8 mouse cellular contexts compared by ENCODE assay signal in genomic region chr17:35240384-35241304, GRCm38 (mm10). TPM values are rescaled to one million over a fixed set of nuclear protein-coding genes. Genes with fewer than 3 reads are reported as not detected.
DNase-seq lines count a peak whose midpoint lies in the region; ATAC-seq and TF ChIP-seq lines count a peak whose summit lies in the region.

No protein-coding gene starts in this region.

- no peaks in the 10 kb centered on the region for H3K9me3 ChIP-seq in kidney, postnatal 0 days (replicated peaks; ENCODE audit: low read length)
- H3K9me3 ChIP-seq in neural tube, embryonic 14.5 days (ENCODE audit: control insufficient read depth, low read length): no peaks in the 10 kb centered on the region

- no peak for TF ChIP-seq CTCF in thymus, adult 2 months (IDR thresholded peaks at IDR 0.05; ENCODE audit: borderline replicate concordance, control insufficient read depth, extremely low read depth, insufficient read depth, low read length, poor library complexity)
- TF ChIP-seq CTCF in kidney, postnatal 0 days (IDR thresholded peaks at IDR 0.05; ENCODE audit: low read depth): no peak

- peak; percentile 1; the same call in 1 of the 2 replicates for ATAC-seq in kidney, postnatal 0 days (replicated peaks; ENCODE audit: low FRiP score, low read depth)
- ATAC-seq in neural tube, embryonic 14.5 days (ENCODE audit: low read depth): no peak

- peaks cover 30% of the 10 kb centered on the region for H3K4me1 ChIP-seq in thymus, adult 2 months (replicated peaks; ENCODE audit: control insufficient read depth, insufficient read depth, low read length)
- peaks cover 25% of the 10 kb centered on the region for H3K4me1 ChIP-seq in kidney, postnatal 0 days (replicated peaks; ENCODE audit: insufficient read depth, low read length)
- H3K4me1 ChIP-seq in neural tube, embryonic 14.5 days (ENCODE audit: control insufficient read depth, insufficient read depth, low read length): peaks cover 40% of the 10 kb centered on the region

- H3K27me3 ChIP-seq in thymus, adult 2 months (ENCODE audit: control insufficient read depth, insufficient read depth, low read length): no peaks in the 10 kb centered on the region
- H3K27me3 ChIP-seq in kidney, postnatal 0 days (ENCODE audit: insufficient read depth, low read length): no peaks in the 10 kb centered on the region
- H3K27me3 ChIP-seq in neural tube, embryonic 14.5 days (ENCODE audit: control insufficient read depth, insufficient read depth, low read length): no peaks in the 10 kb centered on the region

- H3K4me2 ChIP-seq in kidney, postnatal 0 days (ENCODE audit: low read length): peak overlapping the region; percentile 84
- H3K4me2 ChIP-seq in neural tube, embryonic 14.5 days (ENCODE audit: low read depth, low read length): peak overlapping the region; percentile 56

- peaks cover 26% of the 10 kb centered on the region for H3K36me3 ChIP-seq in thymus, adult 2 months (ENCODE audit: control insufficient read depth, insufficient read depth, low read length)
- H3K36me3 ChIP-seq in kidney, postnatal 0 days (ENCODE audit: insufficient read depth, low read length): peaks cover 14% of the 10 kb centered on the region
- peaks cover 24% of the 10 kb centered on the region for H3K36me3 ChIP-seq in neural tube, embryonic 14.5 days (ENCODE audit: control insufficient read depth, insufficient read depth, low read length)

- DNase-seq in adrenal gland, postnatal 10 days: peak; percentile 58
- DNase-seq in adrenal gland, postnatal 4 days (ENCODE audit: low spot score in 2 of 2): no peak
- DNase-seq in thymus, adult 2 months: no peak
- DNase-seq in thymus, postnatal 10 days (ENCODE audit: low spot score in 2 of 2): no peak
- DNase-seq in kidney, postnatal 0 days (ENCODE audit: low spot score): peak; percentile 39
- no peak for DNase-seq in left cerebral cortex, adult 9 months (ENCODE audit: low spot score in 2 of 2)
- DNase-seq in embryo, embryonic 9.5 days (ENCODE audit: extremely low spot score): no peak

- 55% methylated on average over 12 of the region's 12 CpGs for WGBS in thymus, adult 2 months
- WGBS in kidney, postnatal 0 days: 21% methylated on average over 12 of the region's 12 CpGs
- 36% methylated on average over 12 of the region's 12 CpGs for WGBS in neural tube, embryonic 14.5 days

- no peak for TF ChIP-seq POLR2A in thymus, adult 2 months (IDR thresholded peaks at IDR 0.05; ENCODE audit: control insufficient read depth, extremely low read depth, insufficient read depth, low read length, poor library complexity)

- H3K27ac ChIP-seq in thymus, adult 2 months (ENCODE audit: control insufficient read depth, insufficient read depth, low read length): peak overlapping the region; percentile 90
- peak overlapping the region; percentile 100 for H3K27ac ChIP-seq in kidney, postnatal 0 days
- peak overlapping the region; percentile 99 for H3K27ac ChIP-seq in neural tube, embryonic 14.5 days (ENCODE audit: low read depth, low read length)

- H3K4me3 ChIP-seq in thymus, adult 2 months (ENCODE audit: control insufficient read depth, insufficient read depth, low read length): peak overlapping the region; percentile 47; the same call in 1 of the 2 replicates
- peak overlapping the region; percentile 97 for H3K4me3 ChIP-seq in kidney, postnatal 0 days (replicated peaks; ENCODE audit: low read depth, low read length)
- H3K4me3 ChIP-seq in neural tube, embryonic 14.5 days (ENCODE audit: low read depth, low read length): peak overlapping the region; percentile 99

- H3K9ac ChIP-seq in kidney, postnatal 0 days (ENCODE audit: low read depth, low read length): peak overlapping the region; percentile 100
- H3K9ac ChIP-seq in neural tube, embryonic 14.5 days (replicated peaks; ENCODE audit: low read depth, low read length): peak overlapping the region; percentile 25; the same call in 1 of the 2 replicates

RNA-seq across cellular contexts. Expression of gene Ddx39b, which starts 0.9 kb away (rescaled TPM):
- 100 to 1,000 TPM; 189 to 235 TPM for total RNA-seq in adrenal gland, postnatal 10 days (2021)
- total RNA-seq in adrenal gland, postnatal 4 days (2021): 100 to 1,000 TPM; 364 to 387 TPM
- polyA plus RNA-seq in thymus, adult 2 months (2012; rRNA removed): 778 and 831 TPM in 2 replicates
- polyA plus RNA-seq in kidney, postnatal 0 days (2015; fragmentation: Nextera tagmentation; extraction: Ambion mirVana): 303 and 329 TPM in 2 replicates
- polyA plus RNA-seq in neural tube, embryonic 14.5 days (2014; fragmentation: Nextera tagmentation; extraction: Ambion mirVana): 373 and 383 TPM in 2 replicates

RNA-seq across cellular contexts. Expression of gene Nfkbil1, which starts 5.1 kb away (rescaled TPM):
- total RNA-seq in adrenal gland, postnatal 10 days (2021): 10 to 100 TPM; 17.3 to 17.5 TPM
- total RNA-seq in adrenal gland, postnatal 4 days (2021): 10 to 100 TPM; 25.6 to 26.0 TPM
- polyA plus RNA-seq in thymus, adult 2 months (2012; rRNA removed): 34.2 and 41.3 TPM in 2 replicates
- 11.7 and 14.5 TPM in 2 replicates for polyA plus RNA-seq in kidney, postnatal 0 days (2015; fragmentation: Nextera tagmentation; extraction: Ambion mirVana)
- polyA plus RNA-seq in neural tube, embryonic 14.5 days (2014; fragmentation: Nextera tagmentation; extraction: Ambion mirVana): 3.4 and 4.3 TPM in 2 replicates

RNA-seq across cellular contexts. Expression of gene Atp6v1g2, which starts 7.2 kb away (rescaled TPM):
- 1 to 10 TPM; 5.6 to 9.4 TPM for total RNA-seq in adrenal gland, postnatal 10 days (2021)
- total RNA-seq in adrenal gland, postnatal 4 days (2021): 10 to 100 TPM; 11.4 to 12.4 TPM
- polyA plus RNA-seq in thymus, adult 2 months (2012; rRNA removed): 7.9 TPM in 2 replicates
- 6.6 and 6.7 TPM in 2 replicates for polyA plus RNA-seq in kidney, postnatal 0 days (2015; fragmentation: Nextera tagmentation; extraction: Ambion mirVana)
- polyA plus RNA-seq in neural tube, embryonic 14.5 days (2014; fragmentation: Nextera tagmentation; extraction: Ambion mirVana): 118 and 154 TPM in 2 replicates

RNA-seq across cellular contexts. Expression of gene Gm16181, which starts 20.0 kb away (rescaled TPM):
- 1 to 10 TPM in 1 of 2 experiments, not detected in 1; 1.3 TPM for total RNA-seq in adrenal gland, postnatal 10 days (2021)
- total RNA-seq in adrenal gland, postnatal 4 days (2021): not detected
- polyA plus RNA-seq in thymus, adult 2 months (2012; rRNA removed): 0.29 TPM in 1 of 2 replicates, not detected in the other
- 0.25 and 0.29 TPM in 2 replicates for polyA plus RNA-seq in kidney, postnatal 0 days (2015; fragmentation: Nextera tagmentation; extraction: Ambion mirVana)
- polyA plus RNA-seq in neural tube, embryonic 14.5 days (2014; fragmentation: Nextera tagmentation; extraction: Ambion mirVana): 0.44 TPM in 1 of 2 replicates, not detected in the other

RNA-seq across cellular contexts. Expression of gene H2-D1, which starts 21.9 kb away (rescaled TPM):
- 100 to 1,000 TPM; 105 to 116 TPM for total RNA-seq in adrenal gland, postnatal 10 days (2021)
- 10 to 100 TPM; 78.4 to 82.3 TPM for total RNA-seq in adrenal gland, postnatal 4 days (2021)
- polyA plus RNA-seq in thymus, adult 2 months (2012; rRNA removed): 873 and 1,061 TPM in 2 replicates
- 111 and 125 TPM in 2 replicates for polyA plus RNA-seq in kidney, postnatal 0 days (2015; fragmentation: Nextera tagmentation; extraction: Ambion mirVana)
- 99.9 and 111 TPM in 2 replicates for polyA plus RNA-seq in neural tube, embryonic 14.5 days (2014; fragmentation: Nextera tagmentation; extraction: Ambion mirVana)

Comparison
In these comparisons a context has a peak if more than half of its experiments do, and no peak if none do; other contexts are left out.
1. DNase-seq: peak in adrenal gland, postnatal 10 days (single experiment) and kidney, postnatal 0 days (single experiment); none in adrenal gland, postnatal 4 days (0 of 2), thymus, adult 2 months (single experiment), thymus, postnatal 10 days (0 of 2), left cerebral cortex, adult 9 months (0 of 2) and embryo, embryonic 9.5 days (single experiment).
2. H3K4me3 ChIP-seq: peak in every context shown above with its lines; median percentile 99 in neural tube, embryonic 14.5 days; 97 in kidney, postnatal 0 days; 47 in thymus, adult 2 months.
3. RNA of gene Atp6v1g2, which starts 7.2 kb away (polyA plus RNA-seq): 118 to 154 TPM in neural tube, embryonic 14.5 days; 7.9 TPM in thymus, adult 2 months and 6.6 to 6.7 TPM in kidney, postnatal 0 days; every median in the first group is over 10 times any median in the second.
4. Peak in every context shown above with its lines, with median percentiles within 50 percentile points of each other: H3K27ac ChIP-seq.